Mouse (Mus musculus) ES-Bruce4 (cell line): ENCODE data around the gene Eif4a3. TPM values are rescaled to one million over a fixed set of nuclear protein-coding genes. Genes with fewer than 3 reads are reported as not detected.

Experiments
- H3K27ac ChIP-seq: 2 replicates; pipeline ENCODE4 v1.5.1; 2012; ENCODE audit warnings: low read length, inconsistent platforms; ENCODE audit not compliant: insufficient read depth
- H3K27me3 ChIP-seq: 2 replicates; pipeline ENCODE4 v1.6.1; 2012; ENCODE audit warnings: mild to moderate bottlenecking, low read length, inconsistent platforms; ENCODE audit not compliant: control insufficient read depth, poor library complexity, insufficient read depth, severe bottlenecking
- H3K36me3 ChIP-seq: 2 replicates; pipeline ENCODE4 v1.6.1; 2012; ENCODE audit warnings: inconsistent platforms, mild to moderate bottlenecking, low read length, moderate library complexity; ENCODE audit not compliant: control insufficient read depth, poor library complexity, insufficient read depth, severe bottlenecking
- H3K4me1 ChIP-seq: one replicate; pipeline ENCODE4 v1.8.1; 2011; ENCODE audit warnings: low read length; ENCODE audit not compliant: control insufficient read depth, insufficient read depth
- H3K4me3 ChIP-seq: 2 replicates; pipeline ENCODE4 v1.5.1; 2011; ENCODE audit warnings: low read depth, mild to moderate bottlenecking, low read length
- H3K9ac ChIP-seq: 2 replicates; pipeline ENCODE4 v1.6.1; 2012; ENCODE audit warnings: low read depth, mild to moderate bottlenecking, inconsistent platforms; ENCODE audit not compliant: poor library complexity, severe bottlenecking
- H3K9me3 ChIP-seq: replicated peaks from 2 replicates; pipeline ENCODE4 v1.6.1; 2012; ENCODE audit warnings: mild to moderate bottlenecking, low read length, inconsistent platforms; ENCODE audit not compliant: control insufficient read depth, poor library complexity, insufficient read depth, severe bottlenecking
- CTCF ChIP-seq: IDR thresholded peaks from one replicate; pipeline ENCODE4 v1.8.1; 2011; ENCODE audit warnings: low read depth, low read length
- EP300 ChIP-seq: IDR thresholded peaks from 2 replicates; pipeline ENCODE4 v1.6.1; 2011; ENCODE audit warnings: low read depth, low read length; ENCODE audit not compliant: insufficient read depth
- POLR2A ChIP-seq: IDR thresholded peaks from one replicate; pipeline ENCODE4 v1.8.1; 2011; ENCODE audit warnings: low read length; ENCODE audit not compliant: insufficient read depth
- polyA plus RNA-seq: library from polyadenylated mRNA; stranded (reverse); fragments of >200 nt; gene quantifications from 2 replicates; pipeline ENCODE4 v1.2.4, GENCODE M21; 2011; ENCODE audit warnings: low read depth; ENCODE audit not compliant: missing spikeins, insufficient read depth, insufficient read length

The Eif4a3 gene
- polyA plus RNA-seq: 257 and 268 TPM in 2 replicates

DNA sequence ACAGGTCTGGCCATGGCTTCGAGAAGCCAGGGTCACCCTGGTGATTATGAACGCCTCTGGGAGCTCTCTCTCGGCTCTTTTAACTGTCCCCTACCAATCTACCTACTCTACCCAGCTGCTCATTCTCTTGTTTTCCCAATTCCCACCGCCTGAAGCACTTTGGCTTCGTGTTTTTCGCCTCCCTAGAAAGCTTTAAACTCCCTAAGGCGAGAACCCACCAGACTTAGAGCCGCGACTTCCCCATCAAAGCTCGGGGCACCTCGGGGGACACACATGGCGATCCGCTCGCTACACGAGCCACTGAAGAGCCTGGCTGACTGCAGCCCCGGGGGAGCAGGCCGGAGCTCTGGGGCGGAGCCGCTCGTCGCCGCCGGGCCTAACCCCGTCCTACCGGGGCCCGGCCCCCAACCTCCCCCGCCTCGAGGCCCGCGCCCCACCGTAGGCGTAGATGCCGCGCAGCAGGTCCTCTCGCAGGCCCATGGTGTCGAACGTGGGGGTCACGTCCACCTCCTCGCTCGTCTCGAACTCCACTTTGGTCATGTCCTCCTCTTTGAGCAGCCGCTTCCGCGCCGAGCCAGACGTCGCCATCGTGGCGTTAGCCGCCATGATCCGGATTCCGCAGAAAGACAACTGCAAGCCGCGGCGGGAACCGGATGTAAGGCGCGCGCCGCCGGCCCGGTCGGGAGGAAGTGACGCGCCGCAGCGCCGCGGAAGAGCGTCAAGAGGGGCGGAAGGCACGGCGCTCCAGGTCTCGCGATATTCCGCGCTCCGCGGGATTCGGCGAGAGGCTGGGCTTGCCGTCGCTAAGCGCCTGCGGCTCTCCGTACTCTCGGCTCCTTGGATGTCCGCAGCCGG lies at the start of gene Eif4a3:
Eif4a3 (minus strand) TSS at position 699 of the 855 bp plus-strand sequence.
- Histone ChIP-seq H3K36me3 (peaks cover 35% of the 10 kb centered on the region), H3K4me3 (peak within 1 kb of the TSS; percentile 87), H3K9ac (peak within 1 kb of the TSS; percentile 93), H3K9me3 (no peaks in the 10 kb centered on the region), H3K4me1 (no peaks in the 10 kb centered on the region), H3K27me3 (no peaks in the 10 kb centered on the region), H3K27ac (peak within 1 kb of the TSS; percentile 28; the same call in 1 of the 2 replicates)
- TF ChIP-seq EP300 (0 out of 2 replicates have a peak, but pooled peaks have one; percentile 6), POLR2A (peak; percentile 46), CTCF (no peak)

DNA sequence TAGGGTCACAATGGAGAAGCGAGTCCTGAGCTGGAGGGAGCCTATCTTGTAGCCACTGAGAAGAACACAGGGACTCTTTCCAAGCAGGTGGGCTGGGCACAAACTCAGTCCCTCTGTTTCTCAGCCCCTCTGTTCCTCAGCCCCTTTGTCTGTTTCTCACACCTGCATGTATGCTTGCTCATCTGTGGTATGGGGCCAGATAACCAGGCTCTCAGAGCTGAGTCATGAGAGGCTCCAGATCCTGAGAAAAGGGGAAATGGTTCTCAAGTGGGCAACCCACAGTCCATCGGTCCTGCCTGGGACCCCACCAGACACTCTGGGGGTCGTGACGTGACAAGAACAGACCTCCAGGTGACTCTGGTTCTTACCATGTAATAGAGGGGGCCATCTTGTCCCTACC lies 47.2 kb upstream of the Eif4a3 start:
- no peak overlapping the region for H3K4me3 ChIP-seq
- H3K27ac ChIP-seq: no peak overlapping the region
- H3K9ac ChIP-seq: no peak overlapping the region
- H3K36me3 ChIP-seq: no peaks in the 10 kb centered on the region
- no peaks in the 10 kb centered on the region for H3K27me3 ChIP-seq
- H3K4me1 ChIP-seq: no peaks in the 10 kb centered on the region
- TF ChIP-seq EP300 (no peak), POLR2A (no peak), CTCF (no peak)
- H3K9me3 ChIP-seq: no peaks in the 10 kb centered on the region

DNA sequence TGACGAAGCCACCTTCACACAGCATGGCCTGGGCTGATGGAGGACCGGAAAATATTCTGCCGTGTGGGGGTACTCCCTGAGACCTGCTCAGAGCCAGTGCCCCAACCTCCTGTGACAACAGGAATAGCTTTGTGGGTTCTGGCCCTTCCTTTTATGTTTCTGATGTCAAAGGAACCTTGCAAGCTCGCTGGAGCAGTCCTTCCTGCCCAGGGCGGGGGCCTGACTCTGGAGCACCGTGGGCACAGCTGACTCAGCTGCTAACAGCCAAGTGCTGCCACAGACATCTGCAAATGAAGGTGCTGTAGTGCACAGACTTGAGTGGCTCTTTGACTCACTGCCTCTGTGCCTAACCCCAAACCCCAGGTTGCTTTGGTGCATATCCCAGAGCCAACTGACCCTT lies 45.0 kb upstream of the Eif4a3 start:
- no peak overlapping the region for H3K9ac ChIP-seq
- no peak for TF ChIP-seq POLR2A
- TF ChIP-seq CTCF: no peak
- no peak for TF ChIP-seq EP300

DNA sequence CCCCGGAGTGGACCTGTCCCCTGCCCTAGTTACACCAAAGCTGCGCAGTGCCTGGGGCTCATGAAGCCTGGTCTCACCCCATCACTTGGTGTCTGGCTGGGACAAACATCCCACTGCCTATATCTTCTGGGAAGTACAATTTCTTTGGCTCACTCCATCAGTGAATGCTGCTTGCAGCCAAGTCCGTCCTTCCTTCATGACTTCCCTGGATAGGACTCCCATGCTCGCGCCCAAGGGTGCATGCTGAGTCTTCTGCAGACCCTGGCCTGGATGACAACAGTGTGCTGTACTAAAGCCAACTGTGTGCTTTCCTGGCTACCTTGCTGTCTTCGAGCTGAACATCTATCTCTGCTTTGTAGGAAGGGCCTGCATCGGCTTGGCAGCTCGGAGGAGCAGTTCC lies 44.3 kb upstream of the Eif4a3 start:
- no peak for TF ChIP-seq POLR2A
- no peak for TF ChIP-seq CTCF
- no peak for TF ChIP-seq EP300
- no peak overlapping the region for H3K9ac ChIP-seq
- no peaks in the 10 kb centered on the region for H3K9me3 ChIP-seq

More for the DNA sequence above, 45.0 kb upstream of the Eif4a3 start:
- Histone ChIP-seq H3K4me1 (no peaks in the 10 kb centered on the region), H3K9me3 (no peaks in the 10 kb centered on the region), H3K27ac (no peak overlapping the region), H3K36me3 (no peaks in the 10 kb centered on the region), H3K27me3 (no peaks in the 10 kb centered on the region), H3K4me3 (no peak overlapping the region)

DNA sequence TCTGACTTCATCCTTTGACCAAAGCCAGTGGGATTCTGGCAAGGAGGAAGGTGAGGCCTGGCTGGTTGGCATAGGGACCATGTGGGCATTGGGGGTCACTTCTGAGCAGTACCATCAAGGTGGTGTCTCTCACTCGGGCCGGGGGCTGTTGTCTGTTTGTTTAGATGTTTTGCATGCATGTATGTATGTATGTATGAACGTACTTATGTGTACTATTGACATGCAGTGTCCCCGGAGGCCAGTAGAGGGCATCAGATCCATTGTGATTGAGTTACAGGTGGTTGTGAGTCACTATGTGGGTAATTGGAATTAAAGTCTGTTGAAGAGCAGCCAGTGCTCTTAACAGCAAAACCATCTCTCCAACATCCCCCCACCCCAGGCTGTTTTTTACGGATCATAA lies 39.7 kb upstream of the Eif4a3 start:
- Histone ChIP-seq H3K9me3 (no peaks in the 10 kb centered on the region), H3K27me3 (no peaks in the 10 kb centered on the region), H3K27ac (no peak overlapping the region), H3K4me1 (no peaks in the 10 kb centered on the region), H3K9ac (no peak overlapping the region), H3K36me3 (no peaks in the 10 kb centered on the region), H3K4me3 (no peak overlapping the region)
- no peak for TF ChIP-seq EP300
- TF ChIP-seq POLR2A: no peak
- TF ChIP-seq CTCF: no peak

More for the DNA sequence above, 44.3 kb upstream of the Eif4a3 start:
- H3K36me3 ChIP-seq: no peaks in the 10 kb centered on the region
- H3K27me3 ChIP-seq: no peaks in the 10 kb centered on the region
- H3K27ac ChIP-seq: no peak overlapping the region
- H3K4me3 ChIP-seq: no peak overlapping the region
- H3K4me1 ChIP-seq: no peaks in the 10 kb centered on the region

DNA sequence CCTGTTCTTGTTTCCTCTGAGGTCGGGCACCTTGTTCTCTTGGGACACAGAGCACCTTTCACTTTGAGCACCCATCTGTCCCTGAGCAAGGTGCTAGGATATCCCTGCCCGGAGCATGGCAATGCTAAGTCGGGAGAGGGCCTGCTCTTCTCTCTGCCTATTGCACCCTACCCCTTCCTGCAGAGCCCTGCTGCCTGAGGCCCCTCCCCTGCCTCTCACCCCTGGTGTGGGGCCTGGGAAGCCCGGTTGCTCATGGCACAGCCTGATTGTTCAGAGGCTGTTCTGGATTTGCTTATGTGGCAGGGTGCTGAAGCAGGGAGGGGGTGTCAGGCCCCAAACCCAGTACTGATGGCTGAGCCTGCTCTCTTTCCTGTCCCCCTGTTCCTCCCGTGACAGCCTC lies 39.3 kb upstream of the Eif4a3 start:
- Histone ChIP-seq H3K9ac (no peak overlapping the region), H3K4me1 (no peaks in the 10 kb centered on the region), H3K9me3 (no peaks in the 10 kb centered on the region), H3K4me3 (no peak overlapping the region), H3K27ac (no peak overlapping the region), H3K36me3 (no peaks in the 10 kb centered on the region), H3K27me3 (no peaks in the 10 kb centered on the region)
- no peak for TF ChIP-seq POLR2A
- no peak for TF ChIP-seq EP300
- no peak for TF ChIP-seq CTCF
